Mouse (Mus musculus) adrenal gland, postnatal 10 days (tissue): ENCODE data around the gene Cage1. TPM values are rescaled to one million over a fixed set of nuclear protein-coding genes. Genes with fewer than 3 reads are reported as not detected.

Experiments used
- DNase-seq: peaks from one replicate; pipeline ENCODE4 v3.0.0; 2021; ENCODE audit warnings: mixed read lengths
- microRNA-seq: library from miRNA; unstranded; fragments of <30 nt; microRNA quantifications from one replicate; pipeline ENCODE4 v1.2.0, GENCODE M21; 2021
- total RNA-seq, 2 experiments: library from RNA; stranded (reverse); gene quantifications; 2 replicates each; pipeline ENCODE4 v1.2.3; 2021

Gene Cage1
- total RNA-seq, 2 experiments from 2014 or later = 3.5 to 6.2 TPM

DNA sequence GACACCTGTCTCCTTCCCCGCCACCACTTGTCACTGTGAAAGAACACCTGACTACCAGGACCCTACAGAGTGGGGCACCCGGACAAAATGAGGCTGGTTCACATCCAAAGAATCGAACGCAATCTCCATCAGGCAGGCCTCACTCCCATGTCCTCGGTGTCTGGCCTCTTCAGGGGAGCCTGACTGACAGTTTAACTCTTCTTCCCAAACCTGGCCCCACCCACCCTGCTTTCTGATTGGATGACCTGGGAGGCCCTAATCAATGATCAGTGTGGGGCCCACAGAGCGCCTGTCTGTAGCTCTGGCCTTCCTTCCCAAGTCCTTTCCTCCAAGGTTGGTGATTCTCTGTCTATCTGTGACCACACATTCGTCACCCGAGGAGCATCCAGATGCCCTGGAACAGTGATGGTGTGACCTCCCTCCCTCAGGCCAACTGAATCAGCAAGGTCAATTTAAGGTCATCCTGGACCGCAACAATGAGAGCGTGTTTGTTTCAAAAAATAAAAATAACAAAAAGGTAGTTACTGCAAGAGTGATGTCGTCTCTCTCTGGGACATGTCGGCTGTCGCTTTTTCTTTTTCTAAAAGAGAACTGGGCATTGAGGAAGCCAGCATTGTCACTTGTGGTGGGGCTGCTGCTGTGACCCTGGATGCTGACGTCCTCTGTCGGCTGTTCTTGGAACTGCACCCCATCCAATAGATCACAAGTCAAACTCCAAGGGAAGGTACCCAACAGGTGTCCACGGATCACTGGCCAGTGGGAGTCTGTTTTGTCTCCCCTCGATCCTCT lies 71.5 kb downstream of the Cage1 start:
- DNase-seq = no peak

DNA sequence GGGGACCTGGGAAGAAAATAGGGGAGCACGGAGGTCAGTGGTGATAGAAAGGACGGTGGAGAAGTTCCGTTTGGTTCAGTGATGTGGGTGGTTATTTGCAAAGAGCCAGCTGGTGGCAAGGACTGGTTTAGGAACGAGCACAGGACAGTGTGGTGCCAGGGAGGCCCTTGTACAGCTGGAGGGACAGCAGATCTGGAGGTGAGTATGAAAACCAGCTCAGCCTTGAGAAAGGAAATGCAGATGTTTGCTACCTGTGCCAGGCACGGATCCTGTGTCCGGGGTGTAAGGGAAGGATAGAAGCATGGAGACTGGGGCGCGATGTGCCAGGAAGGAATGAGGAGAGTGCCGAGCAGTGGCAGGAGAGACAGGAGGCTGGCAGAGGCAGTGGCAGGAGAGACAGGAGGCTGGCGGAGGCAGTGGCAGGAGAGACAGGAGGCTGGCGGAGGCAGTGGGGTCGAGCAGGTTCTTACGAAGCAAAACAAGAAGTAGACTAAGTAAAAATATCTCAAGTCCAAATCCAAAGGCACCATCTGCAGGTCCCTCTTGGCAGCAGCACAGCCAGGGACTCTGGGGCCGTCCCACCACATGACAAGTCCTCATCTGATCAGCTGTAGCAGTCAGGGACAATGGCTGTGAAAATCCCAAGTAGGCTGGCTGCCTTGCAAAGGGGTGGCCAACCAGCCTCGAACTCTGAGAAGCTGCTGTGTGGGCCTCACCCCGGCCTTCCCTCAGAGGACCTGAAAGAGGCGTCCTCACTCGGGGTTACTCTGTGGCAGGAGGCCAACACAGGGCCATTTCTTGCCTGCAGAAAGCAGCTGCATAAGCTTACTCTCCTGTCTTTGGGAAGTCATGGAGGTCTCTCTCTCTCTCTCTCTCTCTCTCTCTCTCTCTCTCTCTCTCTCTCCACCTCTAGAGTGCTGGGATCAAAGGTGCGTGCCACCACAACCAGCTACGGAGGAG lies 72.5 kb downstream of the Cage1 start:
- DNase-seq = no peak

DNA sequence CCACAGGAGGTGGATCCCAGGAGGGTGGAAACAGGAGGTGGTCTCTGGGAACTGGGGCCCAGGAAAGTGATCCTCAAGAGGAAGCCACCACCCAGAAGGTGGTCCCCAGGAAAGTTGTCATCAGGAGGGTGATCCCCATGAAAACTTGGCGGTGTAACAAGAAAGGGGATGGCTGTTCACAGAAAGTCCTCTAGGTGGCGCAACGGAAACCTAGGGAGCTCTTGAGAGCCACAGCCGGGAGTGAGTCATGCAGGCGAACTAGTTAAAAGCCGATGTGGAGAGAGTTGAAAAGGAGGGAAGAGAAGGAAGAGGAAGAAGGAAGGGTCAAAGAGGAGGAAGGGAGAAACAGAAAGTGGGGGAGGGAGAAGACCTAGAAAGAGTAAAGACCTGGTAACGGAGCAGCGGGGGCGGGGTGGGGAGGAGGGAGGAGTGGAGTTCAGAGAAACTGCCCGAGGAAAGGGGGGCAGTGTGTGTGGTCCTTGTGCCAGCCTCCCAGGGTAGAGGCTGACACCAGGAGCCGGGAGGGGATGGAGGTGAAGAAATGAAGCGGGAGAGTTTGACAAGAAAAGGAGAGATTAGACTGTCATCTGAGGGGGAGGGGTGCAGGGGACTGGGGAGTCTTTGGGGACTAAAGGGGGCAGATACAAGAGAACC lies 73.4 kb downstream of the Cage1 start:
- peak; percentile 85 for DNase-seq

DNA sequence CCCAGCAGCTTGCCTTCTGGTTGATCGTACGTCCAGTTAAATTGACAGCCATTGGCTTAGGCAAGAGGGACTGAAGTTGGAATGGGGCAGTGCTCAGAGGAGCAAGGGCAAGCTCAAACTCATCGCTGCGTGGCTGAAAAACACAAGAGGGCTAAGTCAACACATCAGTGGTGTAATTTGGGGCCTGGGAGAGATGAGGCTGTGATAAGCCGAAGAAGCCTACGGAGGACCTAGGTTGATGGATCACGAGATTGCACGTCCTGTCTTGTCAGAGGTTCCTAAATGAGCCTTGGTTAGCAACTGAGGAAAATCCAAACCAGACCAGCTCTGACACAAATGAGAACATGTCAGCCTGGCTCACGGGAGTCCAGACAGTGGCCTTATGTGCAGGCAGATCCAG lies 74.3 kb downstream of the Cage1 start:
- no peak for DNase-seq

DNA sequence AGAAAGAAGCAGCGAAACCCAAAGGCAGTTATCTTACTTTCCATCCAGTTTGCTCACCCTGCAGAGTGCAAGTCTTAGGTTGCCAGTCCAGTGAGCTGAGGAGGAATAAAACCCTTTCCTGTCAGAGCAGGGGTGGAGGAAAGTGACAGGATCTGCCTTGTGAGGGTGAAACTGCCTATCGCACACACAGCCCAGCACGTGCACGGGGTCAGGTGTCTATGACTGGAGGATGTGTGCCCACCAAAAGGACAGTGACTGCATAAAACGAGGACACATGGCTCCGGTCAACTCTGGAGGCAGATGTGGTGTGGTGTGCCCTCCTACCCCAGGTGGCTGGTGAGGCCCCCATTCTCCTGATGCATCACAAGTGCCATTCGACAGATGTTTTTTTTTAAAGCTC lies 76.9 kb downstream of the Cage1 start:
- DNase-seq = no peak

DNA sequence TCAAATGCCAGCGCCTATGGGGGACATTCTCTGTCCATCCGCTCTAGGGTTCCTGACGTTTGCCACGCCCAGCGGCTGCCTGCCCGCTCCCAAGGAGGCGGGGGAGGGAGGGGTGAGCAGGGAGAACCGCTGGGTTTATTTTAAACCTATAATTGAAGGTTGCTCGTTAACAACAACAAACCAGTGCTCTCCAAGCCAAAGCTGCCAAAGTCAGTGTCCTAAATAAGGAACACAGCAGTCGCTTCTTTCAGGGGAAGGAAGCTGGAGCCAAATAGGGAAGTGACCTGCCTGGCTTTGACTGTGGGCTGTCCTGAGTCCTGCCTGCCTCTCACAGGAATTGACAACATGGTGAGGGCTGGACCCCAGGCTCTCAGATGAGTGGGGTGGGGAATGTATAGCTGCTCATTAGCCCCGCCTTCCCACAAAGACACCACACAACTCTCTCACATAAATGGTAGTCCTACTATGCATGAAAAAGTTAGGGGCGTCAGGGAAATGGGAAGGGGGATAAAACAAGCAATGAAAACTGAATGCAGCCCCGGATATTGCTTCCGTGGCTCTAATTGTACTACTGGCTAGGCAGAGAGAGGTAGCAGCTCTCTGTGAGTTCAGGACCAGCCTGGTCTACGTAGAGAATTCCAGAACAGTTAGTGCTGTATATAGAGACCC lies 77.5 kb downstream of the Cage1 start:
- DNase-seq = no peak

DNA sequence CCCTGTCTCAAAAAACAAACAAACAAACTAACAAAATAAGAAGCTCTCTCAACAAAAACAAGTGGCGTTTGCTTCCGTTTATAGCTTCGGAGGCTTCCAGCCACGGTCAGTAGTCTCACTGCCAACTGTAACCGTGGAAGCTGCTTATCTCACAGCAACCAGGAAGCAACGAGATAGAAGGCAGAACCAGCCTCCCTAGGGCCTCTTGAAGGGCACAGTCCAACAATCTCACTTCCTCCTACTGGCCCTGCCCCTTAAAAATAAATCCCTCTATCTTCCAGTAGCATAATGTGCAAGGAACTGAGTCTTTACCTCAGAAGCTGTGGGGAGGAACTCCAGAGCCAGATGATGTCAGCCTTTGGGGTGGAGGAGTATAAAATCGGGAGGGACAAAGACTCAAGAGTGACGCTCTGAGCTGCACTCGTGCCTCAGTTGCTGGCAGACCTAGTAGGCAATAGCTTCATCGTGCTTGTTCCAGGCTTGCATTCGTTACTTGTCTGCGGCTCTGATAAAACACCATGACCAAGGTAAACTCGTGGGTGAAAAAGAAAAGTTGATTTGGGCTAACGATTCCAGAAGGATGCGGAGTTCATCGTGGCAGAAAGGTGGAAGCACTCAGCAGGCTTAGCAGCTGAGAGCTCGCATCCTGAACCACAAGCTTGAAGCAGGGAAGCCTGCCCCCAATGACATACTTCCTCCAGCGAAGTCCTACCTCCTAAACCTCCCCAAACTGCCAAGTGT lies 78.2 kb downstream of the Cage1 start:
- DNase-seq = no peak

Small RNA genes lying within 50 kb of the gene (microRNA-seq; reads per million reads assigned to microRNA genes)
- not detected for gene Gm27387

Other genes with a start within 250 kb of the Cage1 start
- gene Ssr1, start 42.9 kb downstream of the Cage1 start, total RNA-seq = 100 to 1,000 TPM; 117 to 134 TPM
- gene Riok1, start 74 bp downstream of the Cage1 start, total RNA-seq = 10 to 100 TPM; 31.2 to 31.4 TPM
- 1 to 10 TPM; 3.0 to 5.2 TPM for gene Dsp, start 114.2 kb upstream of the Cage1 start, total RNA-seq
- 10 to 100 TPM; 16.1 to 23.9 TPM for gene Snrnp48, start 167.9 kb upstream of the Cage1 start, total RNA-seq